Mouse (Mus musculus): ENCODE results near the gene Hoxc10. TPM values are rescaled to one million over a fixed set of nuclear protein-coding genes. Genes with fewer than 3 reads are reported as not detected.

The Hoxc10 gene
- polyA plus RNA-seq (2012; rRNA removed): 5.3 and 5.9 TPM in 2 replicates

DNA sequence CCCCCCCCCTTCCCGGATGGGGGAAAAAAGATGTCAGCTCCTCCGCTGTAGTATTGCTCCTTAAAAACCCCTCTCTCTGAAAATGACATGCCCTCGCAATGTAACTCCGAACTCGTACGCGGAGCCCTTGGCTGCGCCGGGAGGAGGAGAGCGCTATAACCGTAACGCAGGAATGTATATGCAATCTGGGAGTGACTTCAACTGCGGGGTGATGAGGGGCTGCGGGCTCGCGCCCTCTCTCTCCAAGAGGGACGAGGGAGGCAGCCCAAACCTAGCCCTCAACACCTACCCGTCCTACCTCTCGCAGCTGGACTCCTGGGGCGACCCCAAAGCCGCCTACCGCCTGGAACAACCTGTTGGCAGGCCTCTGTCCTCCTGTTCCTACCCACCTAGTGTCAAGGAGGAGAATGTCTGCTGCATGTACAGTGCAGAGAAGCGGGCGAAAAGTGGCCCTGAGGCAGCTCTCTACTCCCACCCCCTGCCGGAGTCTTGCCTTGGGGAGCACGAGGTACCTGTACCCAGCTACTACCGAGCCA is at the start of gene Hoxc10:
Gene Hoxc10 (plus strand): TSS at position 21 of the 536 bp plus-strand sequence.

DNA sequence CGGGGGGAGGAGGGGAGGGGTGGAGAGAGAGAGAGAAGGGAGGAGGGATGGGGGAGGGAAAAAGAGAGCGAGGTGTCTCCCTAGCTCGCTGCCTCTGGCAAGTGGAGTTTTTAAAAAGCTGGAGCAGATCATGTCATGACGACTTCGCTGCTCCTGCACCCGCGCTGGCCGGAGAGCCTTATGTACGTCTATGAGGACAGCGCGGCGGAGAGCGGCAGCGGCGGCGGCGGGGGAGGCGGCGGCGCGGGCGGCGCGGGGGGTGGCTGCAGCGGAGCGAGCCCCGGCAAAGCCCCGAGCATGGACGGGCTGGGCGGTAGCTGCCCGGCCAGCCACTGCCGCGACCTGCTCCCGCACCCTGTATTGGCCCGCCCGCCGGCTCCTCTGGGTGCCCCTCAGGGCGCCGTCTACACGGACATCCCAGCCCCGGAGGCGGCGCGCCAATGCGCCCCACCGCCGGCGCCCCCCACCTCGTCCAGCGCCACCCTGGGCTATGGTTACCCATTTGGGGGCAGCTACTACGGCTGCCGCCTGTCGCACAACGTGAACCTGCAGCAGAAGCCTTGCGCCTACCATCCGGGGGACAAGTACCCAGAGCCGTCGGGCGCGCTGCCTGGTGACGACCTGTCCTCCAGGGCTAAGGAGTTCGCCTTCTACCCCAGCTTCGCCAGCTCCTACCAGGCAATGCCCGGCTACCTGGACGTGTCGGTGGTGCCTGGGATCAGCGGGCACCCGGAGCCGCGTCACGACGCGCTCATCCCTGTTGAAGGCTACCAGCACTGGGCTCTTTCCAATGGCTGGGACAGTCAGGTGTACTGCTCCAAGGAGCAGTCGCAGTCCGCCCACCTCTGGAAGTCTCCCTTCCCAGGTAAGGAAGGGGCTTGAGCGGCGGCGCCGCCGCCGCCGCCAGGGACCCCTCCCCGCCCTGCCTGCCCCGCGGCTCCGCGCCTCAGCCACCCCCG is 45.3 kb upstream of the Hoxc10 start, which contains the start of gene Hoxc13:
Gene Hoxc13 (plus strand): TSS at position 51 of the 959 bp plus-strand sequence.

GRCm38 (mm10) chr15:102936279-102936972 is 30.2 kb upstream of the Hoxc10 start, which contains the start of gene Hoxc12:
Gene Hoxc12, plus strand, starts transcription at chr15:102936757.

DNA sequence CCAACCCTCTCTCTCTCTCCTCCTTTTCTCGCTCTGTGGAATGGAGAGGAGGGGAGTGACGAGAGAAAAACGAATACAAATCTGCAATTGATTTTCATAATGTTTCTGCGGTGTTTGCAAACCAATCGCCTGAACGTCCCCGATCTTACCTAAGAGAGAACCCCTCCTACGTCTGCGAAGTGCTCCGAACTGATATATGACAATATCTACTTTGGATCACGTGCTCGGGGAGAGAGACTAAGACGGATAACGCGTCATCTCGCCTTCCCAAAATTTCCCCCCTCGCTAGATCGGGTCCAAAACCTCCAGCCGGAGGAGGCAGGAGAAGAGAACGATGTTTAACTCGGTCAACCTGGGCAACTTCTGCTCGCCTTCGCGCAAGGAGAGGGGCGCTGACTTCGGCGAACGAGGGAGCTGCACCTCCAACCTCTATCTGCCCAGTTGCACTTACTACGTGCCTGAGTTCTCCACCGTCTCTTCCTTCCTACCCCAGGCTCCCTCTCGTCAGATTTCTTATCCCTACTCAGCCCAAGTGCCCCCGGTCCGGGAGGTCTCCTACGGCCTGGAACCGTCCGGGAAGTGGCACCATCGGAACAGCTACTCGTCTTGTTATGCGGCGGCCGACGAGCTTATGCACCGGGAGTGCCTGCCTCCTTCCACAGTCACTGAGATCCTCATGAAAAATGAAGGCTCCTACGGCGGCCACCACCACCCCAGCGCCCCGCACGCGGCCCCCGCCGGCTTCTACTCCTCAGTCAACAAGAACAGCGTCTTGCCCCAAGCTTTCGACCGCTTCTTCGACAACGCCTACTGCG is 12.2 kb upstream of the Hoxc10 start, which contains the start of gene Hoxc11:
Gene Hoxc11 (plus strand): TSS at position 236 of the 815 bp plus-strand sequence.

GRCm38 (mm10) chr15:102967312-102967510 is 615 bp downstream of the Hoxc10 start, which contains the start of gene Hoxc5:
Gene Hoxc5, plus strand, starts transcription at chr15:102967443.

GRCm38 (mm10) chr15:102976171-102976570 is 9.6 kb downstream of the Hoxc10 start, which contains the start of gene Hoxc9:
Gene Hoxc9, plus strand, starts transcription at chr15:102976439.

DNA sequence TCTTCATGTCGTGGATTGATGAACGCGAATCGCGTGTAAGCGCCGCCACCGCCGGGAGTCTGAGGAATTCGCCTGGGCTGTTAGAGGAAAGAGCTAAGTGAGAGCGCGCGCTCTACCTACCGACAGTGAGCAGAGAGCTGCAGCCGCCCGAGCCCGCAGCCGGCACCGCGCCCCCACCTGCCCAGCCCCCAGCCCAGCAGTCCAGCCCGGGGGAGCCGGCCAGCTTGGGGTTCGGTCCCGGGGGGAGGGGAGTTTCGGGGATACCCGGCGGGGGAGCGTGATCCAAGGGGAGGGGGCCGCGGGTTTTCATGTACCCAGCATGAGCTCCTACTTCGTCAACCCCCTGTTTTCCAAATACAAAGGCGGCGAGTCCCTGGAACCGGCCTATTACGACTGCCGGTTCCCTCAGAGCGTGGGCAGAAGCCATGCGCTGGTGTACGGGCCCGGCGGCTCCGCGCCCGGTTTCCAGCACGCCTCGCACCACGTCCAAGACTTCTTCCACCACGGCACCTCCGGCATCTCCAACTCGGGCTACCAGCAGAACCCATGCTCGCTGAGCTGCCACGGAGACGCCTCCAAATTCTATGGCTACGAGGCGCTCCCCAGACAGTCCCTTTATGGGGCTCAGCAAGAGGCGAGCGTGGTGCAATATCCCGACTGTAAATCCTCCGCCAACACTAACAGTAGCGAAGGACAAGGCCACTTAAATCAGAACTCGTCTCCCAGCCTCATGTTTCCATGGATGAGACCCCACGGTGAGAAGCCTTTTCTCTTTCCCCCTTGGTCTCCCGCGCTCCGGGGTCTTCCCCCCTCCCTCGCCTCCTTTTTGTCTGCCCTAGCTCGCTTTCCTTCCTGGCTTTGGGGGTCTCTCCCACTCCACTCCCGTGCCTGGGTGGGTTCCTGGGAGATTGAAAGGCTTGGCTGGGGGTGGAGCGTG is 24.1 kb downstream of the Hoxc10 start, which contains the start of gene Hoxc8:
Gene Hoxc8 (plus strand): TSS at position 147 of the 937 bp plus-strand sequence.

GRCm38 (mm10) chr15:102997939-102998355 is 31.4 kb downstream of the Hoxc10 start, which contains the start of gene Hoxc6:
Gene Hoxc6, plus strand, starts transcription at chr15:102998257.

GRCm38 (mm10) chr15:103018636-103019035 is 52.0 kb downstream of the Hoxc10 start, which contains the start of gene Hoxc4:
Gene Hoxc4, plus strand, starts transcription at chr15:103018934.

Other genes with a start within 250 kb of the Hoxc10 start
- gene Calcoco1, start 244.6 kb upstream of the Hoxc10 start, polyA plus RNA-seq (2012; rRNA removed): 61.4 and 72.0 TPM in 2 replicates
- not detected in 2 replicates for gene Hoxc13, start 45.7 kb upstream of the Hoxc10 start, polyA plus RNA-seq (2012; rRNA removed)
- not detected in 2 replicates for gene Hoxc12, start 30.0 kb upstream of the Hoxc10 start, polyA plus RNA-seq (2012; rRNA removed)
- gene Hoxc11, start 12.4 kb upstream of the Hoxc10 start, polyA plus RNA-seq (2012; rRNA removed): 0.07 TPM in 1 of 2 replicates, not detected in the other
- gene Hoxc5, start 647 bp downstream of the Hoxc10 start, polyA plus RNA-seq (2012; rRNA removed): 9.7 and 10.1 TPM in 2 replicates
- 11.3 and 15.4 TPM in 2 replicates for gene Hoxc9, start 9.6 kb downstream of the Hoxc10 start, polyA plus RNA-seq (2012; rRNA removed)
- 8.4 and 12.4 TPM in 2 replicates for gene Hoxc8, start 23.8 kb downstream of the Hoxc10 start, polyA plus RNA-seq (2012; rRNA removed)
- 22.7 and 28.5 TPM in 2 replicates for gene Hoxc6, start 31.5 kb downstream of the Hoxc10 start, polyA plus RNA-seq (2012; rRNA removed)
- 8.1 and 8.2 TPM in 2 replicates for gene Hoxc4, start 52.1 kb downstream of the Hoxc10 start, polyA plus RNA-seq (2012; rRNA removed)
- gene Smug1, start 200.3 kb downstream of the Hoxc10 start, polyA plus RNA-seq (2012; rRNA removed): 28.2 and 28.4 TPM in 2 replicates